Mouse (Mus musculus): Measurements from ENCODE around the gene Prkrip1. TPM values are rescaled to one million over a fixed set of nuclear protein-coding genes. Genes with fewer than 3 reads are reported as not detected.

Prkrip1 gene
- 45.7 and 52.9 TPM in 2 replicates for polyA plus RNA-seq (2015; fragmentation: Nextera tagmentation; extraction: Ambion mirVana)

GRCm38 (mm10) chr5:136198474-136199391 is at the start of gene Prkrip1:
Prkrip1 (minus strand) TSS chr5:136198963.
- Histone ChIP-seq H3K9me3 (ENCODE audit: control insufficient read depth, low read length) (no peaks in the 10 kb centered on the region), H3K36me3 (ENCODE audit: control insufficient read depth, insufficient read depth, low read length) (peaks cover 28% of the 10 kb centered on the region), H3K4me1 (replicated peaks; ENCODE audit: control insufficient read depth, insufficient read depth, low read length) (peaks cover 9% of the 10 kb centered on the region), H3K27me3 (ENCODE audit: control insufficient read depth, insufficient read depth, low read depth, low read length) (no peaks in the 10 kb centered on the region), H3K9ac (ENCODE audit: low read length) (peak within 1 kb of the TSS; percentile 93), H3K27ac (ENCODE audit: low read length) (peak within 1 kb of the TSS; percentile 84), H3K4me2 (ENCODE audit: low read depth, low read length) (peak within 1 kb of the TSS; percentile 93), H3K4me3 (ENCODE audit: low read length) (peak within 1 kb of the TSS; percentile 97)
- WGBS: under 1% methylated on average over 61 of the region's 62 CpGs
- peak; percentile 92 for ATAC-seq (ENCODE audit: low read depth)

GRCm38 (mm10) chr5:136248441-136248840 is 49.7 kb upstream of the Prkrip1 start:
- Histone ChIP-seq H3K9ac (ENCODE audit: low read length) (no peak overlapping the region), H3K27me3 (ENCODE audit: control insufficient read depth, insufficient read depth, low read depth, low read length) (no peaks in the 10 kb centered on the region), H3K36me3 (ENCODE audit: control insufficient read depth, insufficient read depth, low read length) (no peaks in the 10 kb centered on the region), H3K9me3 (ENCODE audit: control insufficient read depth, low read length) (no peaks in the 10 kb centered on the region), H3K27ac (ENCODE audit: low read length) (no peak overlapping the region), H3K4me3 (ENCODE audit: low read length) (no peak overlapping the region), H3K4me2 (ENCODE audit: low read depth, low read length) (no peak overlapping the region), H3K4me1 (replicated peaks; ENCODE audit: control insufficient read depth, insufficient read depth, low read length) (peaks cover 14% of the 10 kb centered on the region)
- WGBS: 64% methylated on average over 6 of the region's 6 CpGs
- ATAC-seq (ENCODE audit: low read depth): no peak

GRCm38 (mm10) chr5:136246452-136246838 is 47.7 kb upstream of the Prkrip1 start, which contains the start of gene Sh2b2:
Sh2b2 (minus strand) TSS chr5:136246556.
- 74% methylated on average over 2 of the region's 2 CpGs for WGBS
- no peaks in the 10 kb centered on the region for H3K36me3 ChIP-seq (ENCODE audit: control insufficient read depth, insufficient read depth, low read length)
- peaks cover 14% of the 10 kb centered on the region for H3K4me1 ChIP-seq (replicated peaks; ENCODE audit: control insufficient read depth, insufficient read depth, low read length)
- ATAC-seq (ENCODE audit: low read depth): no peak
- no peaks in the 10 kb centered on the region for H3K27me3 ChIP-seq (ENCODE audit: control insufficient read depth, insufficient read depth, low read depth, low read length)
- peak within 1 kb of the TSS; percentile 88 for H3K27ac ChIP-seq (ENCODE audit: low read length)
- H3K9ac ChIP-seq (ENCODE audit: low read length): peak within 1 kb of the TSS; percentile 81
- H3K9me3 ChIP-seq (ENCODE audit: control insufficient read depth, low read length): no peaks in the 10 kb centered on the region
- H3K4me2 ChIP-seq (ENCODE audit: low read depth, low read length): peak within 1 kb of the TSS; percentile 93
- peak within 1 kb of the TSS; percentile 75 for H3K4me3 ChIP-seq (ENCODE audit: low read length)

- Histone ChIP-seq H3K9me3 (ENCODE audit: control insufficient read depth, low read length) (no peaks in the 10 kb centered on the region), H3K4me1 (replicated peaks; ENCODE audit: control insufficient read depth, insufficient read depth, low read length) (peaks cover 14% of the 10 kb centered on the region), H3K9ac (ENCODE audit: low read length) (peak overlapping the region; percentile 81), H3K4me3 (ENCODE audit: low read length) (peak overlapping the region; percentile 75), H3K4me2 (ENCODE audit: low read depth, low read length) (peak overlapping the region; percentile 93), H3K27ac (ENCODE audit: low read length) (peak overlapping the region; percentile 88), H3K27me3 (ENCODE audit: control insufficient read depth, insufficient read depth, low read depth, low read length) (no peaks in the 10 kb centered on the region), H3K36me3 (ENCODE audit: control insufficient read depth, insufficient read depth, low read length) (no peaks in the 10 kb centered on the region)
- ATAC-seq (ENCODE audit: low read depth): no peak
- WGBS: 15% methylated on average over 15 of the region's 15 CpGs
Observed at GRCm38 (mm10) chr5:136245541-136246451, 47.0 kb upstream of the Prkrip1 start.

- Histone ChIP-seq H3K9me3 (ENCODE audit: control insufficient read depth, low read length) (no peaks in the 10 kb centered on the region), H3K27me3 (ENCODE audit: control insufficient read depth, insufficient read depth, low read depth, low read length) (no peaks in the 10 kb centered on the region), H3K27ac (ENCODE audit: low read length) (peak overlapping the region; percentile 88), H3K9ac (ENCODE audit: low read length) (peak overlapping the region; percentile 81), H3K4me2 (ENCODE audit: low read depth, low read length) (peak overlapping the region; percentile 93), H3K4me1 (replicated peaks; ENCODE audit: control insufficient read depth, insufficient read depth, low read length) (peaks cover 14% of the 10 kb centered on the region), H3K36me3 (ENCODE audit: control insufficient read depth, insufficient read depth, low read length) (no peaks in the 10 kb centered on the region), H3K4me3 (ENCODE audit: low read length) (peak overlapping the region; percentile 75)
- ATAC-seq (ENCODE audit: low read depth): peak; percentile 89
- WGBS: under 1% methylated on average over 54 of the region's 57 CpGs
Observed at GRCm38 (mm10) chr5:136244762-136245540, 46.2 kb upstream of the Prkrip1 start.

- Histone ChIP-seq H3K36me3 (ENCODE audit: control insufficient read depth, insufficient read depth, low read length) (no peaks in the 10 kb centered on the region), H3K9ac (ENCODE audit: low read length) (peak overlapping the region; percentile 81), H3K27ac (ENCODE audit: low read length) (peak overlapping the region; percentile 56; the same call in 1 of the 2 replicates), H3K9me3 (ENCODE audit: control insufficient read depth, low read length) (no peaks in the 10 kb centered on the region), H3K4me2 (ENCODE audit: low read depth, low read length) (peak overlapping the region; percentile 93), H3K4me1 (replicated peaks; ENCODE audit: control insufficient read depth, insufficient read depth, low read length) (peaks cover 14% of the 10 kb centered on the region), H3K4me3 (ENCODE audit: low read length) (peak overlapping the region; percentile 75), H3K27me3 (ENCODE audit: control insufficient read depth, insufficient read depth, low read depth, low read length) (no peaks in the 10 kb centered on the region)
- under 1% methylated on average over 54 of the region's 67 CpGs for WGBS
- ATAC-seq (ENCODE audit: low read depth): peak; percentile 0; the same call in 1 of the 2 replicates
Observed at GRCm38 (mm10) chr5:136243851-136244761, 45.3 kb upstream of the Prkrip1 start.

- Histone ChIP-seq H3K27me3 (ENCODE audit: control insufficient read depth, insufficient read depth, low read depth, low read length) (no peaks in the 10 kb centered on the region), H3K27ac (ENCODE audit: low read length) (no peak overlapping the region), H3K4me2 (ENCODE audit: low read depth, low read length) (no peak overlapping the region), H3K4me1 (replicated peaks; ENCODE audit: control insufficient read depth, insufficient read depth, low read length) (peaks cover 22% of the 10 kb centered on the region), H3K4me3 (ENCODE audit: low read length) (no peak overlapping the region), H3K9me3 (ENCODE audit: control insufficient read depth, low read length) (no peaks in the 10 kb centered on the region), H3K9ac (ENCODE audit: low read length) (no peak overlapping the region), H3K36me3 (ENCODE audit: control insufficient read depth, insufficient read depth, low read length) (no peaks in the 10 kb centered on the region)
- ATAC-seq (ENCODE audit: low read depth): no peak
- 82% methylated on average over 6 of the region's 6 CpGs for WGBS
Observed at GRCm38 (mm10) chr5:136241161-136241560, 42.4 kb upstream of the Prkrip1 start.

GRCm38 (mm10) chr5:136240381-136240780 is 41.6 kb upstream of the Prkrip1 start:
- 45% methylated on average over 1 of the region's 1 CpGs for WGBS
- Histone ChIP-seq H3K9ac (ENCODE audit: low read length) (no peak overlapping the region), H3K36me3 (ENCODE audit: control insufficient read depth, insufficient read depth, low read length) (no peaks in the 10 kb centered on the region), H3K27ac (ENCODE audit: low read length) (no peak overlapping the region), H3K4me3 (ENCODE audit: low read length) (no peak overlapping the region), H3K9me3 (ENCODE audit: control insufficient read depth, low read length) (no peaks in the 10 kb centered on the region), H3K4me2 (ENCODE audit: low read depth, low read length) (no peak overlapping the region), H3K27me3 (ENCODE audit: control insufficient read depth, insufficient read depth, low read depth, low read length) (no peaks in the 10 kb centered on the region), H3K4me1 (replicated peaks; ENCODE audit: control insufficient read depth, insufficient read depth, low read length) (peaks cover 18% of the 10 kb centered on the region)
- ATAC-seq (ENCODE audit: low read depth): no peak

All from lung, embryonic 16.5 days (tissue).